Mouse (Mus musculus): ENCODE measurements around the gene Ssr2.

Ssr2 gene

DNA sequence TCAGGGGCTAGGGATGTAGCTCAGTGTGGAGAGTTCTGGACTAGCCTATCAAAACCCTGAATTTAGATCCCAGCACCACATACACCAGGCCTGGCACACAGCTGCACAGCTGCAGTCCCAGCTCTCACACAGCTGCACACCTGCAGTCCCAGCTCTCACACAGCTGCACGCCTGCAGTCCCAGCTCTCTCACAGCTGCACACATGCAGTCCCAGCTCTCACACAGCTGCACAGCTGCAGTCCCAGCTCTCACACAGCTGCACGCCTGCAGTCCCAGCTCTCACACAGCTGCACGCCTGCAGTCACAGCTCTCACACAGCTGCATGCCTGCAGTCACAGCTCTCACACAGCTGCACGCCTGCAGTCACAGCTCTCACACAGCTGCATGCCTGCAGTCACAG is 20.9 kb downstream of the Ssr2 start:
- in situ Hi-C loops (cut with MboI, MseI) = loop anchor here in 1 of 2 experiments (10.0 kb wide), 1 partner anchor 148 kb away; no protein-coding TSS in a partner anchor

DNA sequence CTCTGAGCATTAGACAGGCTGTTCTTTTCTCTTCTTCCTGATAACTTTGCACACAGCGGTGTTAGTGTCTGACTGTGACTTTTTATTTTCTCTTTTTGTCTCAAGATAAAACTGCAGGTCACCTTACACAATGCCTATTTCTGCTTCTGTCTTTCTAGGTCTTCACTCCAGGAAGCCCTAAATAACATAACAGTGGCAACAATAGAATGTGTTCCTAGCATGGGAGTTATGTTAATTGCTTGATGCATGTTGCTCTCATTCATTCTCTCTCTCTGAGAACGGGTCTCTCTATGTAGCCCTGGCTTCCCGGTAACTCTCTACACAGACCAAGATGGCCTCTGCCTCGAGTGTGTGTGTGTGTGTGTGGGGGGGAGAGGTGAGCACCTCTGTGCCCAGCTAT is 26.8 kb downstream of the Ssr2 start:
- in situ Hi-C loops (cut with MboI, MseI) = no loop called here

GRCm38 (mm10) chr3:88603714-88604161 is 28.1 kb downstream of the Ssr2 start:
- in situ Hi-C loops (cut with MboI, MseI) = no loop called here

GRCm38 (mm10) chr3:88604863-88605262 is 29.2 kb downstream of the Ssr2 start:
- in situ Hi-C loops (cut with MboI, MseI) = loop anchor here in 1 of 2 experiments (5.0 kb wide), 1 partner anchor 37 kb away; no protein-coding TSS in a partner anchor

- in situ Hi-C loops (cut with MboI, MseI) = loop anchor here in 1 of 2 experiments (5.0 kb wide), 1 partner anchor 37 kb away; no protein-coding TSS in a partner anchor
Measured at GRCm38 (mm10) chr3:88605666-88606065, 30.0 kb downstream of the Ssr2 start, which contains the start of gene Arhgef2. Arhgef2 (plus strand) TSS chr3:88605966.

GRCm38 (mm10) chr3:88607065-88607757 is 31.5 kb downstream of the Ssr2 start:
- in situ Hi-C loops (cut with MboI, MseI) = loop anchor here in 1 of 2 experiments (5.0 kb wide), 1 partner anchor 35 kb away; no protein-coding TSS in a partner anchor

GRCm38 (mm10) chr3:88607758-88608138 is 32.1 kb downstream of the Ssr2 start:
- in situ Hi-C loops (cut with MboI, MseI) = loop anchor here in 1 of 2 experiments (5.0 kb wide), 1 partner anchor 35 kb away; no protein-coding TSS in a partner anchor

DNA sequence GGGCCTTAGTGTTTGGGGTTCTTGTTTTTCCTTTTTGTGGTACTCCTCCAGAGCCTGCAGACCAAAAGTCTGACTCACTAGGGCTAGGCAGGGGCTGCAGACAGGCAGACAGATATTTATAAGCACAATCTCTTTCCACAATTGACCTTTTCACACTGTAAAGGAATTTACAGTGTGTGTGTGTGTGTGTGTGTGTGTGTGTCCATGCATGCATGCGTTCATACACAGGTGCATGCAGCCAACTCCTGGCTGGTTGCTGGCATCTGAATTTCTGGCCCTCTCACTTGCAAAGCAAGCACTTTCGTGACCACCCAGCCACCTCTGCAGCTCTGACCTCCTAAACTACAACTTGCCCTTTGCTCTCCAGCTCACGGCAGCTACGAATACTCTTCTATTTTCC is 33.4 kb downstream of the Ssr2 start:
- in situ Hi-C loops (cut with MboI, MseI) = loop anchor here in 1 of 2 experiments (5.0 kb wide), 1 partner anchor 33 kb away; no protein-coding TSS in a partner anchor

DNA sequence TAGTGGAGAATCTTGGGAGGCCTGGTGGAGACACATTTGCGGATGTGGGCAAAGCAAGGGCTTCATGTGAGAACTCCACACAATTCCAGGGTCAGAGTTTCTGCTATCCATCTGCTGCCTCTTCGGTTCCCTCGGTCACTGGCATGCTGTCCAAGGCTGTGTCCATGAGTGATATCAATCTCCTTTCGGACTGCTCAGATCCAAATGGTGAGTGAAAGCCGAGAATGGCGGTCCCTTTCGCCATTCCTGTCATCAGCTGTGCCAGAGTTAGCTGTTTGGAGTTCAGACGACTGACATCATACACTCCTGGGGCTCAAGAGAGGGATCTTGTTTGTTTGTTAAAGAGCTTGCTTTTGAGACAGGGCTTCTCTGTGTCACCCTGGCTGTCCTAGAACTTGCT is 38.7 kb downstream of the Ssr2 start:
- in situ Hi-C loops (cut with MboI, MseI) = no loop called here

GRCm38 (mm10) chr3:88615117-88615516 is 39.4 kb downstream of the Ssr2 start:
- in situ Hi-C loops (cut with MboI, MseI) = no loop called here

DNA sequence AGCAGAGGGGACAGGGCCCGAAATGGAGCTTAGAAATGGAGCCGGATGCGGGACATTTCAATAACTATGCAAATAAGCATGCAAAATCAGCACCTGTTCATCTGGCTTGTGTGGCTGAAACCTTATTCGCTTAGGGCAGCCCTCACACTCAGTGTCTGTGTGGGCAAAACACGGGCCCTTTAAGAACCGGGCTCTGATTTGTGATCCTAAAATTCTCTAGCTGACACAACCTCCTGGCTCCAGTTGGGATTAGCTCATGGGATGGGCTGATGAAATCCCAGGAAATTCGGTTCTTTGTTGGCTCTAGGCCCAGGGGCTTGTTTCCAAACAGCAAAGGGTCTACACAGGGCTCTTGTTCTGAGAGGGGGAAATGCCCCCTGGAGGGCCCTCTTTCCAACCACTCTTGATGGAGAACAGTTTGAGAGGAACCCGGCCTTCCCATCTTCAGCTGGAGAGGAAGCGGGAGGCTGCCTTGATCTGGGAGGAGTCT is 40.3 kb downstream of the Ssr2 start:
- in situ Hi-C loops (cut with MboI, MseI) = no loop called here

DNA sequence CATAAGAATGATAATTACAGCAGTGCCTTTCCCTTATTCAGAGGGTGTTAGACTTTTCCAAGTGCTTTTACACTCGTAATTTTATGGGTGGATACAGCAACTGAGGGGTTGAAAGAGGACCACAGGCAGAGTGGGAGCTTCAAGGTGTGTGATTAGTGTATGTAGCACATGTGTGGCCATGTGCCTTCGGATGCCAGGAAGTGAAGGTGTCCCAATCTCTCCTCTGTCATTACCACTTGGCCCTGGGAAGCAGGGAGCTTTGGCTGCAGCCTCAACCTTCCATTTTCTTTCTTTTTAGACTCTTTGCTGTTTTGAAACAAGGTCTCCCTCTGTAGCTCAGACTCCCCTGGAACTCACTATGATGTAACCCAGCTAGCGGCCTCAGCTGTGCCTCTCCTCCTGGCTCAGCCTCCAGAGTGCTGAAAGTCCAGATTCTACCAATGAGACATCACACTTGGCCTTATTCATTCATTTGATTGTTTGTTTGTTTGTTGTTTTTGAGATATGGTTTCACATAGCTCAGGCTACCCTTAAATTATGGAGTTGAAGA is 41.4 kb downstream of the Ssr2 start:
- in situ Hi-C loops (cut with MboI, MseI) = no loop called here

GRCm38 (mm10) chr3:88618074-88618871 is 42.6 kb downstream of the Ssr2 start:
- in situ Hi-C loops (cut with MboI, MseI) = no loop called here

DNA sequence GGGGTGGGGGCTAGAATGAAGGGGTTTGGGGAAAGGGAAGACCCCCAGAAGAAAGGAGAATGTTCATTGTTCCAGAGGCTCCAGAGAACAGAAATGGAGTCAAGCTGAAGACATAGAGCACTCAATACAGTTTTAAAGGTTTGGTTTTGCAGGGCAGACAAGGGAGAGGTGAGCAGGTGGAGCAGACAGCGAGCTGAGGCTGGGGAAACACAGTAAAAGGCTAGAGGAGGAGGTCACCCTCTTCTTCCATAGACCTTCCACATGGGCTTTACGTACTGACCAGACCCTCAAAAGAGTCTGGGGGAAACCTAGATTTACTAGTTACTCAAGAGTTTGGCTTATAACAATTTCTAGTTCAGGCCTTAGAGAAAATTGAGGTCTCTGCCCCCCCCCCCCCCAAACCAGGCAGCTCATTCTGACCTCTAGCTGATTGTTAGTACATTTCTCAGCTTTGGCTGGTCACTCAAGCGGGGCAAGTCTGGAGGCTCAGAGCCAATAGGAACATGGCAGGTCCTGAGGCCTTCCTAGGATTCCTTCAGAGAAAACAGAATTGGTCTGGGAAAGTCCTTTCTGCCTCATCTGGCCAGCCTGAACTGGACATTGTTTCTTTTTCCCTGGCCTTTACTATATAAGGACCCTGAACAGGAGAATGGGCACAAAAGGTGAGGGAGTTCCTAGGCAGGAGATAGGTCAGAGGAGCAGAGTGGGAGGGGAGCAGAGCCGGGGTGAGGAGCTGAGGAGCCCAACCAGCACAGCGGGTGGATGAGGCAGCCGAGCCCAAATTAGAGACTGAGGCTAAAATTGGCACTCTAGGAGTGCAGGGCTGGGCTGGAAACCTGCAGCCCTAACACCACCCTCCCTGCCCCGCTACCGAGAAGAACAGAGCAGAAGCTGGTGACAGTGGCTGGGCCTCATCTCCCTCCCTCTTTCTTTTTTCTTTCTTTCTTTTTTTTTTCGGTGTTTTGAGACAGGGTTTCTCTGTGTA is 43.7 kb downstream of the Ssr2 start:
- in situ Hi-C loops (cut with MboI, MseI) = no loop called here

GRCm38 (mm10) chr3:88620146-88620991 is 44.7 kb downstream of the Ssr2 start:
- in situ Hi-C loops (cut with MboI, MseI) = no loop called here

DNA sequence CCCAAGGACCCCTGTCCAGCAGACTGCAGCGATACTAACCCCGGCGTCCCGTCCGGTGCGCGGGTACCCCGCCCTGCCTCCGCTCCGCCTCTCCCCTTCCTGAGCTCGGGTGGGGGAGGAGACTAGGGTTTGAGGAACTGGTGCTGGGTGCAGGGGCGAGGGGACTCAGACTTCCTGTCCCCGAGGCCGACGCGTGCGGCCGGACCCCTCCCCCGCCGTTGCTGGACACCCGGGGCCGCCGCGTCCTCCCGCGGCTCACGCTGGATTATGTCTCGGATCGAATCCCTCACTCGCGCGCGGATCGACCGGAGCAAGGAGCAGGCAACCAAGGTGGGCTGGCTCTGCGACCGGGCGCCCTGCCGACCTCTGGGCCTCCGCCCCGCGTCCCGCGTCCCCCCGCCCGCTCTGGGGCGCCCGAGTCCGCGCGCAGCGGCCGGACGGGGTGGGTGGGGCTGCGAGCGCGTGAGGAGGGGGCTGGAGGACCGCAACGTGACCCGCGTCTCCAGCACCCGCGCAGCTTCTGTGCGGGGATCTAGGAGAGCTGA is 45.4 kb downstream of the Ssr2 start:
- in situ Hi-C loops (cut with MboI, MseI) = no loop called here

DNA sequence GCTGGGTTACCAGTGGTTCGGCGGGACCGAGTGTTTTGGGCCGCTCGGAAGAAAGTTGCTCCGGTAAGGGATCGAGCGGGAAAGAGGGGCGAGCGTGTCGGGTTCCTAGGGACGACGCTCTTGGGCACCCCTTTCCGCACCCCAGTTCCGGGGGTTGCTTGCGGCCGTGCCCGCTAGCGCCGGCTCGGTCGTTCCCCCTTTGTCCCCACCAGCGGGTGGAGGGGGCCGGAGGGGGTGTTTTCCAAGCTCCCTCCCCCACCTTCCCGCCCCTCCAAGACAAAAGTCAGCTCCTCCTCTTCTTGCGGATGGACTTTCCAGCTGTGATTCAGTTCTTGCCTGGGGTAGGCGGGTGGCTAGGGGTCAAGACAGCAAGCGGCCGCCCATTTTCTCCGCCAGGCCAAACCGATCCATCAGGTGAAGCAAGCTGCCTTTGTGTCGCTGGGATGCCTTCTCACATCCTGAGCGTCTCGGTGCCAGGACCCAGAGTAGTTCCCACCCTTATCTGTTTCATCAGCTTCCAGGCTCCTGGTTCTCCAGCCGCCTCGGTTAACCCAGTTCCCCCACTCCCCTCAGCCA is 45.9 kb downstream of the Ssr2 start:
- in situ Hi-C loops (cut with MboI, MseI) = no loop called here

DNA sequence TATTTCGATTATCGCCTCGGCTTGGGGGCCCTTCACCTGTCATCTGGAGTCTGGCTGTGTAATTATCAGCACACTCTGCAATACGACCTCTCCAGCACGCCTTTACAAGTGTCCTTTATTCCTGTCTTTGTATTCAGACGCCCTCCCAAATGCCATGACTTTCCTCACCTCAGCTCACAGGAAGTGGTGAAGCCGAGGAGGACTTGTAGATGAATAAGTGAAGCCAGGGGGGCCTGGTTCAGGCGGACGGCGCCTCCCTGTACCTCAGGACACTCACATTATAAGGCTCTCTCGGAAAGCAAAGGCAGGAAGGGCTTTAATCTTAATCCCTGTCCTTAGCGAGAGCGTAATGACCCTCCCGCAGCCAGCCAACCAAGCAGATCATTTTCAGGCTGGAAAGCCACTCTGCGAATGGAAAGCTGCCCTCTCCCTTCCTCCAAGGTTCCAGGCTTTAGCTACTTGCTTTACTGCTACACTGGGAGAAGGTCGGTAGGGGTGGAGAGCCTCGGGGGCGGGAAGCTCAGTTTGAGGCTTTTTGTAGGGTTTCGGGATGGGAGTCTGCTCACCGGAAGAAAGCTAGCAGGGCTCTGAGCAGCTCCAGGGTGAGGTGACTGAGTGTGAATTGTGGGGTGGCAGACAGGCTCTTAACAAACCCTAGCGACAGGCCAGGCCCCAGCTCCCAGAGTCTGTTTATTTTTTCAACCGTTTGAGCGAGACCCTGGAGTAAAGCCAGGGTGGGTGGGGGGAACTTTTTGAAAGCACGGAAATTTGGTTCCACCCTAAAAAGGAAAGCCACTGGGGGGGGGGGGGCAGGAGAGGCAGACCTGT is 46.7 kb downstream of the Ssr2 start:
- in situ Hi-C loops (cut with MboI, MseI) = no loop called here

All from T-helper 17 cell (primary cell).